Mouse (Mus musculus): ENCODE measurements at regions not wholly inside any gene's neighbourhood (a gene's known extent, or its start where the extent isn't known, plus 50 kb on each side); places are given as distances from the start of the nearest gene placed in this dataset.

GRCm38 (mm10) chr5:106044878-106045585, 168.7 kb downstream of the Zfp326 start:
- peak; percentile 83 for DNase-seq (ENCODE audit: low read depth)
- no peak for TF ChIP-seq POLR2A (IDR thresholded peaks at IDR 0.05; ENCODE audit: borderline replicate concordance, extremely low read depth, insufficient read depth, insufficient read length, poor library complexity, severe bottlenecking)
- TF ChIP-seq CTCF (IDR thresholded peaks at IDR 0.05; ENCODE audit: borderline replicate concordance, extremely low read depth, insufficient read depth, insufficient read length), result no peak

GRCm38 (mm10) chr5:106038321-106038720, 162.0 kb downstream of the Zfp326 start:
- TF ChIP-seq CTCF (IDR thresholded peaks at IDR 0.05; ENCODE audit: borderline replicate concordance, extremely low read depth, insufficient read depth, insufficient read length) (no peak), POLR2A (IDR thresholded peaks at IDR 0.05; ENCODE audit: borderline replicate concordance, extremely low read depth, insufficient read depth, insufficient read length, poor library complexity, severe bottlenecking) (no peak)
- DNase-seq (ENCODE audit: low read depth), result no peak

- TF ChIP-seq POLR2A (IDR thresholded peaks at IDR 0.05; ENCODE audit: borderline replicate concordance, extremely low read depth, insufficient read depth, insufficient read length, poor library complexity, severe bottlenecking), result no peak
- TF ChIP-seq CTCF (IDR thresholded peaks at IDR 0.05; ENCODE audit: borderline replicate concordance, extremely low read depth, insufficient read depth, insufficient read length), result no peak
- peak; percentile 40 for DNase-seq (ENCODE audit: low read depth)
Observed at GRCm38 (mm10) chr5:106036176-106036575, 159.8 kb downstream of the Zfp326 start.

GRCm38 (mm10) chr5:106032956-106033355, 156.6 kb downstream of the Zfp326 start:
- DNase-seq (ENCODE audit: low read depth), result no peak
- TF ChIP-seq CTCF (IDR thresholded peaks at IDR 0.05; ENCODE audit: borderline replicate concordance, extremely low read depth, insufficient read depth, insufficient read length), result no peak
- TF ChIP-seq POLR2A (IDR thresholded peaks at IDR 0.05; ENCODE audit: borderline replicate concordance, extremely low read depth, insufficient read depth, insufficient read length, poor library complexity, severe bottlenecking), result no peak

DNA sequence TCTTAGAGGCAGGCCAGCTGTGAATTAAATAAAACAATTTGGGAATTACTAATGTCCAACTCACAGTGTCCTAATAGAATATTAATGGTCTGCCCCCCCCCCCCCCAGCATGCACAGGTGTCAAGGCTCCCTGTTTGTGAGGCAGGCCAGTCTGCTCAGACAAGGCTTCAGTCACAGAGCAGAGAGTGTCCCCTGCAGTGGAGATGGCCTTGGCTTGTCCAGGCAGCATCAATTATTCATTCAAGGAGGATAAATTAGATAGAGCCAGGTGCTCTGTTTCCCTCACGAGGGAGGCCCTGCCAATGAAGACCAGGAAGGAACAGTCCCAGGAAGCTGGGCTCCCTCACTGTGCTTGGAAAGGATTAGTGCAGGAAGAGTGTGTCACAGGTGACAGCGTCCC, 150.5 kb downstream of the Zfp326 start:
- TF ChIP-seq POLR2A (IDR thresholded peaks at IDR 0.05; ENCODE audit: borderline replicate concordance, extremely low read depth, insufficient read depth, insufficient read length, poor library complexity, severe bottlenecking) (no peak), CTCF (IDR thresholded peaks at IDR 0.05; ENCODE audit: borderline replicate concordance, extremely low read depth, insufficient read depth, insufficient read length) (no peak)
- DNase-seq (ENCODE audit: low read depth), result no peak

DNA sequence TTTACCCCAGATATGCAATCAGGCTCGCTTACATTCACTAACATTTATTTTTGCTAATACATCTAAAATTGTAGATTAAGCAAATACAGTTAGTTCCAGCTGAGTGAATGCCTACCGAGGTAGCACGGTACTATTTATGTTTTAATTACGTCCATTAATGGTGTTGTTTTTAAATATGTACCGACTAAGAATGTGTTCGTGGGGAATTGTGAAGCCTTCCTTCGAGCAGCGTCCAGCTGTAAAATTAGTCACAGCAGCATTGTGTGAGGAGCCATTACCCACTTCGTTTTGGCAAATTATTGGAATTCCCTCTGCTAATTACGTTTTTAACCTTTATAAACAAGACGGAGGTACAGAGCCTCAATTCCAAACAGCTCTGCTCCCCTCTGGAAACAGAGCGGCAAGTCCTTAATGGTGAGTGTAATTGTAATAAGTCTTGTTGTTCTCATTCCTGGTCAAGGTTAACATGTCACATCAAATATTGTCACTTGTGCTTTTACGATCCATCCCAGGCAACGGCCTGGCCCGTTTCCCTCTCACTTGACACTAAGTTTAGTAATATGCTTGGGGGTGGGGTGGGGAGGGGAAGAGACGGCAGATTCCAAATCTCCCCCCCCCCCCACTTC, 128.0 kb downstream of the Zfp326 start:
- peak; percentile 76 for DNase-seq (ENCODE audit: low read depth)
- TF ChIP-seq POLR2A (IDR thresholded peaks at IDR 0.05; ENCODE audit: borderline replicate concordance, extremely low read depth, insufficient read depth, insufficient read length, poor library complexity, severe bottlenecking) (no peak), CTCF (IDR thresholded peaks at IDR 0.05; ENCODE audit: borderline replicate concordance, extremely low read depth, insufficient read depth, insufficient read length) (no peak)

- peak; percentile 83 for DNase-seq (ENCODE audit: low read depth)
Observed at GRCm38 (mm10) chr5:106003321-106004291, 127.2 kb downstream of the Zfp326 start.

DNA sequence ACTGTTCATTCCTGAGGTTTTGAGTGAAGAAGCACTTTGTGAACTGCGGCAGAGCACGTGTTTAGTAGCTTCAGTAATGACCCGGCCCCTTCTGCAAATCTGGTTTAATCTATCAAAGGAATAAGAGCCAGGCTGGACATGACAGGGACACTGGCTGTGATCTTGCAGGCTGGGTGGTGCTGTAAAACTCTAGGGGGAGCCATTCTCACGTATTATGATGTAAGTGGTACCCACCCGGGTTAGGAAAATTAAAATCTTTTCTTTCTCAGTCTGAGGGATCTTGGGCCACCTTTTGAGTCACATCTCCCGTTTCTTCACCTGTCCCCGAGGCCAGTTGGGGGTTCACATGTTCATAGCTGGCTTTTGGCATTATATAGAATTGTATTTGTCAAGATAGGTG, 126.0 kb downstream of the Zfp326 start:
- no peak for TF ChIP-seq POLR2A (IDR thresholded peaks at IDR 0.05; ENCODE audit: borderline replicate concordance, extremely low read depth, insufficient read depth, insufficient read length, poor library complexity, severe bottlenecking)
- peak; percentile 64; the same call in 1 of the 2 replicates for TF ChIP-seq CTCF (IDR thresholded peaks at IDR 0.05; ENCODE audit: borderline replicate concordance, extremely low read depth, insufficient read depth, insufficient read length)
- DNase-seq (ENCODE audit: low read depth), result peak; percentile 80

More at GRCm38 (mm10) chr5:106003321-106004291, 127.2 kb downstream of the Zfp326 start:
- TF ChIP-seq POLR2A (IDR thresholded peaks at IDR 0.05; ENCODE audit: borderline replicate concordance, extremely low read depth, insufficient read depth, insufficient read length, poor library complexity, severe bottlenecking), result no peak
- TF ChIP-seq CTCF (IDR thresholded peaks at IDR 0.05; ENCODE audit: borderline replicate concordance, extremely low read depth, insufficient read depth, insufficient read length), result no peak

- no peak for TF ChIP-seq CTCF (IDR thresholded peaks at IDR 0.05; ENCODE audit: borderline replicate concordance, extremely low read depth, insufficient read depth, insufficient read length)
- no peak for TF ChIP-seq POLR2A (IDR thresholded peaks at IDR 0.05; ENCODE audit: borderline replicate concordance, extremely low read depth, insufficient read depth, insufficient read length, poor library complexity, severe bottlenecking)
- DNase-seq (ENCODE audit: low read depth), result no peak
Observed at GRCm38 (mm10) chr5:105994218-105994617, 117.9 kb downstream of the Zfp326 start.

DNA sequence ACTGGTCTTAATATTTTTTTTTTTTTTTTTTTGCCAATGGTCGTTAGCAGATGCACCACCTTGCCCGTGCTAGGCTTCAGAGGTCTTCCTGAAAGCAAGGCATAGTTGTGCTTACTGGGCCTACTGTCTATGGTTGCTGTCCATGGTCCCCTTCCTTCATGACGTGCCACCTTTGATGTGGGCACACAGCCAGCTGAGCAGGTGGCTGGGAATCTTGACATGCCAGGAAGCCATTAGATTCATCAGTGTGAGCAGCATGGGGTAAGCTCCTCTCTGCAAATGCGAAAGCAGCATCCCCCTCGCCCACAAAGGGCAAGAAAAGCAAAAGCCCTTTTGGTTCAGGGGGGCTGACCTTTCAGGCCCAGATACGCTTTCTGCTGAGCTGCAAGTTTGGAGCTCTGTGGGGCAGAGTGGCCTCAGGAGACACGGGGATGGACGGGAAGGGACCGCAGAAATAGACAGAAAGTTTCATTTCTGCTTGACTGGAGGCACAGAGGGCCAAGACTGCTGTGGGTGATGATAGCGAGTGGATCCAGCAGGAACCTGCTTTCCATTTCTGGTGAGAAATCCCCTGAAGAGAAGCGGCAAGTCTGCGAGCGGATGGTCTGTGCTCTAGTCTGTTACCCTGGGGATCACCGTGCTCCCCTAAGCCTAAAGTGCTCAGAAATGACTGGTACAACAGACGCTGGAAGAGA, 116.8 kb downstream of the Zfp326 start:
- DNase-seq (ENCODE audit: low read depth), result peak; percentile 38
- TF ChIP-seq POLR2A (IDR thresholded peaks at IDR 0.05; ENCODE audit: borderline replicate concordance, extremely low read depth, insufficient read depth, insufficient read length, poor library complexity, severe bottlenecking), result no peak
- TF ChIP-seq CTCF (IDR thresholded peaks at IDR 0.05; ENCODE audit: borderline replicate concordance, extremely low read depth, insufficient read depth, insufficient read length), result no peak
